Mouse (Mus musculus) layer of hippocampus, adult 2 months (tissue): ENCODE measurements around the gene Trpm3. TPM values are rescaled to one million over a fixed set of nuclear protein-coding genes. Genes with fewer than 3 reads are reported as not detected.

Experiments used
- DNase-seq, 2 experiments: peaks; one replicate each; pipeline ENCODE4 v3.0.0; 2022; ENCODE audit warnings: low spot score in 2 of 2
- H3K27ac ChIP-seq: fragments of 200-600 bp; 2 replicates; pipeline ENCODE4 v1.8.1; 2022
- H3K4me3 ChIP-seq: fragments of 200-600 bp; 2 replicates; pipeline ENCODE4 v1.8.1; 2022; ENCODE audit warnings: mild to moderate bottlenecking
- CTCF ChIP-seq: fragments of 200-600 bp; conservative IDR thresholded peaks from 2 replicates; pipeline ENCODE4 v1.8.1; 2022; ENCODE audit warnings: antibody characterized with exemption, mild to moderate bottlenecking, moderate library complexity
- total RNA-seq, 2 experiments: library from RNA; stranded (reverse); gene quantifications; 2 replicates each; pipeline ENCODE4 v1.2.3; 2021

Trpm3 gene
- total RNA-seq, 2 experiments from 2014 or later, result 66.9 to 67.7 TPM

GRCm38 (mm10) chr19:22883744-22884317 lies 745.0 kb downstream of the Trpm3 start:
- peak overlapping the region; percentile 85 for H3K27ac ChIP-seq
- TF ChIP-seq CTCF, result peak; percentile 88
- peak overlapping the region; percentile 36; the same call in 1 of the 2 replicates for H3K4me3 ChIP-seq
- DNase-seq, result peak; percentile 64 to 67

GRCm38 (mm10) chr19:22884357-22884756 lies 745.5 kb downstream of the Trpm3 start:
- peak; percentile 35 to 37 for DNase-seq
- no peak for TF ChIP-seq CTCF
- Histone ChIP-seq H3K27ac (peak overlapping the region; percentile 85), H3K4me3 (peak overlapping the region; percentile 3; the same call in 1 of the 2 replicates)

GRCm38 (mm10) chr19:22885051-22885450 lies 746.2 kb downstream of the Trpm3 start:
- TF ChIP-seq CTCF, result no peak
- no peak for DNase-seq
- H3K4me3 ChIP-seq, result no peak overlapping the region
- H3K27ac ChIP-seq, result peak overlapping the region; percentile 85

GRCm38 (mm10) chr19:22901892-22902291 lies 763.0 kb downstream of the Trpm3 start:
- DNase-seq, result no peak
- Histone ChIP-seq H3K27ac (no peak overlapping the region), H3K4me3 (no peak overlapping the region)
- TF ChIP-seq CTCF, result no peak

- Histone ChIP-seq H3K27ac (no peak overlapping the region), H3K4me3 (no peak overlapping the region)
- no peak for DNase-seq
- no peak for TF ChIP-seq CTCF
Observed at GRCm38 (mm10) chr19:22902386-22902785, 763.5 kb downstream of the Trpm3 start.

- DNase-seq, result peak; percentile 81 to 83
- Histone ChIP-seq H3K27ac (peak overlapping the region; percentile 91), H3K4me3 (peak overlapping the region; percentile 44)
- TF ChIP-seq CTCF, result no peak
Observed at GRCm38 (mm10) chr19:22905066-22905482, 766.2 kb downstream of the Trpm3 start.

GRCm38 (mm10) chr19:22910686-22911085 lies 771.8 kb downstream of the Trpm3 start:
- Histone ChIP-seq H3K4me3 (no peak overlapping the region), H3K27ac (peak overlapping the region; percentile 58)
- TF ChIP-seq CTCF, result no peak
- no peak for DNase-seq

GRCm38 (mm10) chr19:22912971-22913370 lies 774.1 kb downstream of the Trpm3 start:
- DNase-seq, result no peak
- Histone ChIP-seq H3K27ac (no peak overlapping the region), H3K4me3 (no peak overlapping the region)
- TF ChIP-seq CTCF, result no peak

- Histone ChIP-seq H3K4me3 (peak overlapping the region; percentile 57), H3K27ac (peak overlapping the region; percentile 96)
- peak; percentile 88 for DNase-seq
- TF ChIP-seq CTCF, result peak; percentile 95
Observed at GRCm38 (mm10) chr19:22915868-22916642, 777.2 kb downstream of the Trpm3 start.

- DNase-seq, result peak; percentile 90
- Histone ChIP-seq H3K4me3 (peak overlapping the region; percentile 57; the same call in 1 of the 2 replicates), H3K27ac (peak overlapping the region; percentile 96)
- TF ChIP-seq CTCF, result no peak
Observed at GRCm38 (mm10) chr19:22916643-22917344, 777.9 kb downstream of the Trpm3 start.

- Histone ChIP-seq H3K4me3 (no peak overlapping the region), H3K27ac (peak overlapping the region; percentile 96)
- no peak for DNase-seq
- TF ChIP-seq CTCF, result no peak
Observed at GRCm38 (mm10) chr19:22917345-22917735, 778.5 kb downstream of the Trpm3 start.

GRCm38 (mm10) chr19:22920949-22921348 lies 782.1 kb downstream of the Trpm3 start:
- no peak overlapping the region for H3K4me3 ChIP-seq
- TF ChIP-seq CTCF, result no peak
- no peak for DNase-seq
- H3K27ac ChIP-seq, result peak overlapping the region; percentile 46; the same call in 1 of the 2 replicates
